Mouse (Mus musculus): ENCODE measurements around the gene Mrpl40. TPM values are rescaled to one million over a fixed set of nuclear protein-coding genes. Genes with fewer than 3 reads are reported as not detected.
A peak's percentile ranks its signal among the peaks of the same experiment; 100 is the strongest.
"Not testable (repeated sequence)": the region's sequence is repeated elsewhere in the genome, so short reads cannot be mapped to it uniquely, and the experiment has no call there.

The Mrpl40 gene
- total RNA-seq (2021): 10 to 100 TPM; 60.9 to 61.2 TPM
- polyA plus RNA-seq (2012; rRNA removed): 9.0 TPM in 2 replicates
- long read RNA-seq, transcript Mrpl40-201 (4 exons, 1,280 nt): major isoform, 42 of 47 reads
- long read RNA-seq, partial matches to known transcripts: 0 of 47 reads
- long read RNA-seq, other reads (novel, unspliced or antisense): 3 of 47 reads

GRCm38 (mm10) chr16:18876442-18877308 lies at the start of gene Mrpl40, which contains the start of gene Hira:
Mrpl40 (minus strand) TSS chr16:18876862.
Hira (plus strand) TSS chr16:18877037.
- DNase-seq: peak; percentile 98

DNA sequence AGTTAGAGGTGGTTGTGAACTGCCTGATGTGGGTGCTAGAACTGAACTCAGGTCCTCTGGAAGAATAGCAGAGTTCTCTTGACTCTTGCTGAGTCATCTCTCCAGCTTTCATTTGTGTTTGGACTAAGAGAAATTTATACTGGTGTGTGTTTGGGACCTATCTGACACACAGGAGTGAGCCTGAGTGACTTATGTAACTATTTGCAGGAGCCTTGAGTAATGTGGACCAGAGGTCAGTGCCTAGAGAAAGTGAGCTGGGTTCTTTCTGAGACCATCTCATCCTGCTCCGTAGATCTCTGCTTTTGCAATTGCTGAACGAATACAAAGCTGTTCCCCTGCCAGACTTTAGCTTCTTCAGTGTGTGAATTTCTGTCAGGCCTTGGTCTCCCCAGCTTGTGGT lies 45.1 kb upstream of the Mrpl40 start:
- no peak for DNase-seq

DNA sequence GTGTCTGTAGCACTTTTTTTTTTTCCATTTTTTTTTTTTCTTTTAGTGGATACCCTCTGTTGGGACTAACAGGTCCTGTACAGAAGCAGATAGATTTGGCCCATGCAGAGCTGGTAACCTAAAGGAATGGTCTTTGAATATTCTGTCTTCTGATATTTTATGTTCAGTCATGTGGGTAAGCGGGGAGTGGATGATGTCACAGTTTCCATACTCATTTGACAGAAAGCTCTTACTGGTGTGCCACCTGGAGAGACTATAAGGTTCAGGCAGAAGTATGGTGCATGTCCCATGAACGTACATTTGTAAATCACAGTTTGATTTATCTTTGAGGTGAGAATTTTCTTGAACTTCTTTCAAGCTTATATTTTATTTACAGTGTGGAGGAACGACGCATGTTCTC lies 39.4 kb upstream of the Mrpl40 start:
- DNase-seq: no peak

DNA sequence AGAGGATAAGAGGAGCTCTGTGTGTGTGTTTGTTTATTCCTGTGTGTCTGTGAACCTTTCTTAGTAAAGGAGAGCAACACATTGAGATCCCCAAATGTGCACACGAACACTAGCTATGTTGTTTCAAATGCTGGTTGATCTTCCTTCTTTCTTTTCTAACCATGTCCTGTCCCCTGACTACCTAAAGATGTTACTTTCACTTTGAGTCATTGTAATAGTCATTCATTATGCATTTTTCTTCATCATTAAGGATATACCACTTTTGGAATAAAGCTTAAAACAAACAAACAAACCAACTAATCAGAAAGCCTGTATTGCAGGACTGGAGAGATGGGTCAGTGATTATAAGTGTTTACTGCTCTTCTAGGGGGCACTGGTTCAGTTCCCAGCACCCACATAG lies 29.0 kb upstream of the Mrpl40 start:
- no peak for DNase-seq

- peak; percentile 8 for DNase-seq
These were observed 19.8 kb upstream of the Mrpl40 start for GRCm38 (mm10) chr16:18896429-18896828.

- DNase-seq: no peak
These were observed 18.6 kb upstream of the Mrpl40 start for GRCm38 (mm10) chr16:18895249-18895648.

GRCm38 (mm10) chr16:18893840-18894372 lies 17.2 kb upstream of the Mrpl40 start:
- no peak for DNase-seq

GRCm38 (mm10) chr16:18884044-18884443 lies 7.4 kb upstream of the Mrpl40 start:
- no peak for DNase-seq

GRCm38 (mm10) chr16:18878091-18878720 lies 1.5 kb upstream of the Mrpl40 start:
- DNase-seq: no peak

DNA sequence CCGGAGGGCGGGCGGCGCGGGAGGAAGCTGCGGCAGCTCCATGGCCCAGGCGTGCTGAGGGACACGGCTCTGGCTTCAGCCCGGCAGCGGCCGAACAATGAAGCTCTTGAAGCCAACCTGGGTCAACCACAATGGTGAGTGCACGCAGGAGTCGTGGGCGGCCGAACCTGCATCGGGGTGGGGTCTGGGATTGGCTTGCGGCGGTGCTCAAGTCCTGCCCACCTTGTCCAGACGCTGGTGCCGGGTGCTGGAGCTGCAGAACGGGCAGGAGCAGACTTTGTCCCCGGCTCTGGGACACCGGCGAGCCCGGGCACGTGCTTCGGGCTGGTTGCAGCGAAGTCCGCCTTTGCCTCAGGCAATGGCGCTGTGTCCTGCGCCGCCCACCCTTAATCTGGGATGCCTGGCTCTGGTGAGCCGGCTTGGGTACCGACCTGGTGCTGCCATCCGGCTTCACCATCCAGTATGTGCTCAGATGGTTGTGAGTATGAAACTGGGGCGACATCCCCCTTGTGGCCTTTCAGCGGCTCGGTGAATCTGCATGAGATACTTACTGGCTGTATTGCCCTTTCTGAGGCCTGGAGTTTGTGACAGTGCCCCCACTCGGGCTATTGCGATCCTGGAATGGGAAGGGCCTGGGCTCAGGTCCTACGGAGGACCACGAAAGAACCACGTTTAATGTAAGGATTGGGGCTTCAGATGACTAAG lies 876 bp upstream of the Mrpl40 start:
- peak; percentile 74 for DNase-seq

DNA sequence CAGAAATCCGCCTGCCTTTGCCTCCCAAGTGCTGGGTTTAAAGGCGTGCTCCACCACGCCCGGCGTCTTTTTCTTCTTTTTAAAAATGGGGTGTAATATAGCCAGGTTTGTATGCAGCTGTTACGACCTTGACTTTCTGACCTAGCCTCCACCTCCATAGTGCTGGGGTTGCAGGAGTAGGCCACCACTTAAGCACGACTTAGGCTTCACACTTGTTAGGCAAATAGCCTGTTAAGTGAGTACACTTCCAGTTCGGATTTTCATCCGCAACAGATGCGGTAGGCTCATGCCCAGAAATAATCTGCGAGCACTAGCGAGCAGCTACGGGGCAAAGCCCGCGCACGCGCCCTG lies 596 bp downstream of the Mrpl40 start:
- no peak for DNase-seq

DNA sequence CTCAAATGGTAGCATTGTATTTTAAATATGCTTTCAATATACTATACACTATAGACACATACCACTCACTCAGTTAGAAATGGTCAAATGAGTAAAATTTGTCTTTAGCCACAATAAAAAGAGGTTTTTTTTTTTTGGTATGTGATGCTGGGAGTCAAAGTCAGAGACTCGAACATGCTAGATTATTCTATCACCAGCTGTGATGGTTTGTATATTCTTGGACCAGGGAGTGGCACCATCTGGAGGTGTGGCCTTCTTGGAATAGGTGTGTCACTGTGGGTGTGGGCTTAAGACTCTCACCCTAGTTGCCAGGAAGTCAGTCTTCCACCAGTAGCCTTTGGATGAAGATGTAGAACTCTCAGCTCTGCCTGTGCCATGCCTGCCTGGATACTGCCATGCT lies 6.2 kb downstream of the Mrpl40 start:
- not testable (repeated sequence) for DNase-seq

DNA sequence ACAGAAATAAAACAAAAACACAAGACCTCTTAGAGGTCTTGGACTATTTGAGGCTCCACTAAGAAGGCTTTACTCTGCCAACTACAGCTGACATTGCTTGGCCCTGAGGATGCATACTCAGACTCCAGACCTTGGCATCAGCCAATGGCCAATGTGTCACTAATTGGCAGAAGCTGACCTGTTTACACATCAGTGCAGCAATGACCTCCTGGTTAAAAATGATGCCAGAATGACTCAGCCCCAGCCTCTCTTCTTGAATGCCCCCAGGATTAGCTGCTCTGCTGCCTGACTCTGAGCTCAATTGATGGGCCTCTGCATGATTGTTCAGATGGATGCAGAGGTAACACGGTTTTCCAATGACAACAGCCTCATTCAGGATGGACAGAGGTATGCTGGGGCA lies 16.5 kb downstream of the Mrpl40 start:
- DNase-seq: peak; percentile 88

DNA sequence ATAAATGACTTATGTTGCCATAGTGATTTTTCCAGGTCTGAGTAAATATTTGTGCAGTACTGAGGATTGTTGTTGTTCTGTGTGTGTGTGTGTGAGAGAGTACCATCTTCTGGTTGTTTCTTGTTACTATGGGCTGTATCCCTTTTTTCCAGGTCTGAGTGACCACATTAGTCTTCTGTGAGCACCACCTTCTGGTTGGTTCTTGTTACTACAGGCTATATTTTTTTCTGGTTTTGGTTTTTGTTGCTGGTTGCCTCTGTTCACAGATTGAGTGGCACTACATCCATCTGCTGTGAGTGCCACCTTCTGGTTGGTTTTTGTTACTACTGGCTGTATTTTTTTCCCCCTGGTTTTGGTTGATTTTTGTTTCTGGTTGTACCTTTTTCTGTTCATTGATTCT lies 18.1 kb downstream of the Mrpl40 start:
- DNase-seq: peak; percentile 48

DNA sequence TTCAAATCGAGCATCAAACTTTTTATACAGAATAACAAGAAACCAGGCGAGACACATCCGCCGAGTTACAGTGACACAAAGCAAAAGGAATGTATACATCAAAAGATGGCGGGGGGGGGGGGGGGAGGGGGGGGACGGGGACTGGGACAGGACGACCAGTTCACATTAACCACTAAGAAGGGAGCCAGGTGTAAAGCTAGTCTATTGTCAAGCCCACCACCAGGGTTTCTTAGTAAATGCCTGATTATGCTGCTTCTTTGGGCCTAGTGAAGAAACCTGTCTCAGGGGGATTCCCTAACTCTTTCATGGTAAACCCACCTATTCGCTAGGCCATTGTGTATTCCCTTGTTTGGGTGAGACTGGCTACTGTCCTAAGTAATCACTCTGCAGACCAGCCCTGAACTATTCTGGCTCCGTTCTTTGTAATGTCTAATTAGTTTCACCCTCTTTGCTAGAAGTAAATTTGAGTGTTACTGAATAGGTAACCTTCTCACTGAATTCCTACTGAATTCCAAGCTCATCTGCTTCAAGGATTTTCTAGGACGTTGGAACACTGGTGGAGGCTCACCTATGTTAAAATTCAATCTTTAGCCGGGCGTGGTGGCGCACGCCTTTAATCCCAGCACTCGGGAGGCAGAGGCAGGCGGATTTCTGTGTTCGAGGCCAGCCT lies 27.0 kb downstream of the Mrpl40 start:
- DNase-seq: not testable (repeated sequence)

GRCm38 (mm10) chr16:18846301-18846820 lies 30.3 kb downstream of the Mrpl40 start:
- DNase-seq: no peak

DNA sequence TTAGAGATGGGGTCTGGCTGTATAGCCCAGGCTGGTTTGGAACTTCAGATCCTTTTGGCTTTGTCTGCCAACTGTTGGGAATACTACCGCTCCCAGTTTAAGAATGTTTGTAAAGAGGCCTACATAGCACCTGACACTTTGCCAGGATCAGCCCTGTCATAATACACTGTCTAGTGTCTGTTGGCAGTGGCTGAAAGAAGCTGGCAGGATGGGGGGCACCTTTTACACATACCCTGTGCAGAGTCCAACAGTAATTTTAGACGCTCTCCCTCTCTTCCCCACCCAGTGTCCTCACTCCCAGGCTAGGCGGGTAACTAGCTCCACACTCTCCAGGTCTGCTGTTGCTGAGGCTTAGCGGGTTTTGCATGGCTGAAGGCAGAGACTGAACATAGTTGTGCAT lies 38.3 kb downstream of the Mrpl40 start:
- no peak for DNase-seq

DNA sequence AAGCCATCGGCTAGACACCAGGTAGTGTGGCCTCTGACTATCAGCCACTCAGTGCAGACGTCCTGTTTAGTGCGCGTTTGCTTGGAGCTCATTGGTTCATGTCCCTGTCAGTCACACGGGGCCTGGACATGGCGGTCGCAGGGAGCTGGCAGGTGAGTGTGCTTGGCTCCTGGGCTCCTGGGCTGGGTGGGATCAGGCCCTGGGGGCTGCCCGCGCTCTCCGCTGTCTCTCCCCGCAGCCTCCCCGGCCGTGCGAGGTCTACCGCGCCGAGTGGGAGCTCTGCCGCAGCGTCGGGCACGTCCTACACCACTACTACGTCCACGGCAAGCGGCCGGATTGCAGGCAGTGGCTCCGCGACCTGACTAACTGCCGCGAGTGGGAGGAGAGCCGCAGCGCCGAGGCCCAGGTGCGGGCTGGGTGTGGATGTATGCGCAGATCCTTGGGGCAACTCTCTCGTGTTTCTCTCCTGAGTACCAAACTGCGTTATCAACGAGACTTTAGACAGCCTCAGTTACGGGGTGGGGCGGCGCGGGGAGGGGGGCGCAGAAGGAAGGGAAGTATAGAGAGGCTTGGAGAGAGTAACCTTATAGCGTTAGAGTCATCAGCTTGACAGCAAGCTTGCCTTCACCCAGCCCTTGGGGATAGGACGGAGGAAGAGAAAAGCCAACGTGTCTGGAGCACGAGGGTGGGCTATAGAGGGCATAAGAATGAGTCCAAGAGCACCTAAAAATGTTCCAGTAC lies 40.0 kb downstream of the Mrpl40 start, which contains the start of the genes 2510002D24Rik and Gm28539:
2510002D24Rik (plus strand) TSS at position 111 of the 741 bp plus-strand sequence.
Gm28539 (plus strand) TSS at position 117 of the 741 bp plus-strand sequence.
- DNase-seq: peak; percentile 95

DNA sequence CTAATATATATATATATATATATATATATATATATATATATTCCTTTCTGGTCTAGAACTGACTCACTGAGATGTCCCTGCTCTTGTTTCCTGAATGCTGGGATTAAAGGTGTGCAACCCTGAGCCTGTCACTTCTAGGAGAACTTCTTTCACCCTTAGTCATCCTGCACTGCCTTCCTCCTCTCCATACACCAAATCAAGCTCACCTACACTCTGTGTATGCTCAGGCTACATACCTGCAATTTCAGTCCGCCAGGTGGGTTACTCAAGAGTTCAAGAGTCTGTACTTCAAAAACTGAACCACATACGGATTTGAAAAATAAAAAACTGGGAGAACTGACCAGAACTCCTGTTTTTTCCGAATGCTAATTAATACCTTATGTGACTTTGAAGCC lies 40.6 kb downstream of the Mrpl40 start:
- DNase-seq: no peak

DNA sequence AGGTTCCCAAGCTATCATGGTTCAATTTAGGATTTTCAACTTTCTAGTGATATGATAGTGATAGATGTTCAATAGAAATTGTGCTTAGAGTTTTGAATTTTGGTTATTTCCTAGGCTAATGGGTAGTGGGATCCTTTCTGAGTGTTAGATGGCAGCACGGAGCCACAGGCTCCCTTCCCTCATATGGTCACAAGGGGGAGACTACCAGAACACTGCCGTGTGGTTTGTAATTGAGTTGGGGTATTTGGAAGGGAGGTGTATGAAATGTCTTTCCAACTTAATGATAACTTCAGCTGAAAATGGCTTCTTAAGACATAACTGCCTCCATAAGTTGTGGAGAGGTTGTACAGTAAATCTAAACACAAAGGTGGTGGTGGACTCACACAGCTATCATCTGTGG lies 43.2 kb downstream of the Mrpl40 start:
- no peak for DNase-seq

- DNase-seq: no peak
These were observed 47.6 kb downstream of the Mrpl40 start for GRCm38 (mm10) chr16:18829102-18829501.

Data from adrenal gland, adult 2 months (tissue).